Mouse (Mus musculus): ENCODE data around the gene Aknad1.
A peak's percentile ranks its signal among the peaks of the same experiment; 100 is the strongest.

Gene Aknad1

GRCm38 (mm10) chr3:108751691-108752090 lies 12.2 kb downstream of the Aknad1 start:
- no peak for DNase-seq (ENCODE audit: low spot score)

GRCm38 (mm10) chr3:108754541-108754940 lies 15.1 kb downstream of the Aknad1 start:
- DNase-seq (ENCODE audit: low spot score), result no peak

GRCm38 (mm10) chr3:108755542-108755941 lies 16.1 kb downstream of the Aknad1 start:
- DNase-seq (ENCODE audit: low spot score), result no peak

GRCm38 (mm10) chr3:108756131-108756530 lies 16.7 kb downstream of the Aknad1 start:
- DNase-seq (ENCODE audit: low spot score), result no peak

GRCm38 (mm10) chr3:108757570-108757969 lies 18.1 kb downstream of the Aknad1 start:
- no peak for DNase-seq (ENCODE audit: low spot score)

- DNase-seq (ENCODE audit: low spot score), result no peak
Observed at GRCm38 (mm10) chr3:108759566-108760420, 20.3 kb downstream of the Aknad1 start.

GRCm38 (mm10) chr3:108762597-108763111 lies 23.2 kb downstream of the Aknad1 start:
- peak; percentile 44 for DNase-seq (ENCODE audit: low spot score)

GRCm38 (mm10) chr3:108763691-108764090 lies 24.2 kb downstream of the Aknad1 start:
- DNase-seq (ENCODE audit: low spot score), result no peak

- DNase-seq (ENCODE audit: low spot score), result no peak
Observed at GRCm38 (mm10) chr3:108764976-108765375, 25.5 kb downstream of the Aknad1 start.

GRCm38 (mm10) chr3:108765476-108765875 lies 26.0 kb downstream of the Aknad1 start:
- DNase-seq (ENCODE audit: low spot score), result no peak

- no peak for DNase-seq (ENCODE audit: low spot score)
Observed at GRCm38 (mm10) chr3:108766943-108767342, 27.5 kb downstream of the Aknad1 start.

GRCm38 (mm10) chr3:108767416-108767815 lies 28.0 kb downstream of the Aknad1 start:
- DNase-seq (ENCODE audit: low spot score), result no peak

- no peak for DNase-seq (ENCODE audit: low spot score)
Observed at GRCm38 (mm10) chr3:108769547-108769946, 30.1 kb downstream of the Aknad1 start.

GRCm38 (mm10) chr3:108770725-108771368 lies 31.4 kb downstream of the Aknad1 start:
- peak; percentile 70 for DNase-seq (ENCODE audit: low spot score)

- DNase-seq (ENCODE audit: low spot score), result peak; percentile 62
Observed at GRCm38 (mm10) chr3:108772211-108772610, 32.8 kb downstream of the Aknad1 start.

GRCm38 (mm10) chr3:108772811-108773210 lies 33.4 kb downstream of the Aknad1 start:
- DNase-seq (ENCODE audit: low spot score), result no peak

- peak; percentile 68 for DNase-seq (ENCODE audit: low spot score)
Observed at GRCm38 (mm10) chr3:108778761-108779540, 39.5 kb downstream of the Aknad1 start.

- DNase-seq (ENCODE audit: low spot score), result peak; percentile 72
Observed at GRCm38 (mm10) chr3:108781238-108781883, 41.9 kb downstream of the Aknad1 start.

GRCm38 (mm10) chr3:108781884-108782270 lies 42.4 kb downstream of the Aknad1 start:
- DNase-seq (ENCODE audit: low spot score), result no peak

- no peak for DNase-seq (ENCODE audit: low spot score)
Observed at GRCm38 (mm10) chr3:108782364-108782895, 43.0 kb downstream of the Aknad1 start.

- DNase-seq (ENCODE audit: low spot score), result no peak
Observed at GRCm38 (mm10) chr3:108786520-108786919, 47.1 kb downstream of the Aknad1 start.

Data from urinary bladder, postnatal 14 days (tissue).